Mouse (Mus musculus) MEL (cell line): Measurements from ENCODE around the gene Rfx1. TPM values are rescaled to one million over a fixed set of nuclear protein-coding genes. Genes with fewer than 3 reads are reported as not detected.

ENCODE experiments used
- DNase-seq: peaks from one replicate; pipeline ENCODE4 v3.0.0; 2011; ENCODE audit warnings: low read depth, low spot score
- H3K27ac ChIP-seq: 2 replicates; pipeline ENCODE4 v1.5.1; 2012; ENCODE audit warnings: low read depth, mild to moderate bottlenecking, control low read depth, low read length, moderate library complexity; ENCODE audit not compliant: control insufficient read depth
- H3K27me3 ChIP-seq, 2 experiments: fragments of 150-350 bp in 1 of 2; sonication (generic) in 1 of 2; 2 replicates each; pipeline ENCODE4 v1.6.1; 2012; ENCODE audit warnings: low read length in 2 of 2, mild to moderate bottlenecking in 2 of 2, improper control_type of control experiment in 1 of 2, moderate library complexity in 1 of 2; ENCODE audit not compliant: insufficient read depth in 2 of 2, control insufficient read depth in 1 of 2
- H3K36me3 ChIP-seq, 2 experiments: 2 replicates each; pipeline ENCODE4 v1.6.1; 2012 to 2014; ENCODE audit warnings: low read length in 2 of 2, improper control_type of control experiment in 1 of 2, inconsistent platforms in 1 of 2, mild to moderate bottlenecking in 1 of 2; ENCODE audit not compliant: insufficient read depth in 2 of 2, control insufficient read depth in 1 of 2
- H3K4me1 ChIP-seq, 2 experiments: fragments of 150-350 bp in 1 of 2; sonication (generic) in 1 of 2; 2 replicates each; pipeline ENCODE4 v1.6.1; 2012; ENCODE audit warnings: low read length in 2 of 2, improper control_type of control experiment in 1 of 2, mild to moderate bottlenecking in 1 of 2; ENCODE audit not compliant: insufficient read depth in 2 of 2, control insufficient read depth in 1 of 2
- H3K4me3 ChIP-seq, 2 experiments: fragments of 150-350 bp in 1 of 2; sonication (generic) in 1 of 2; 2 replicates each; pipeline ENCODE4 v1.5.1; 2012; ENCODE audit warnings: low read depth in 2 of 2, low read length in 2 of 2, mild to moderate bottlenecking in 2 of 2, moderate library complexity in 2 of 2, control low read depth in 1 of 2, improper control_type of control experiment in 1 of 2; ENCODE audit not compliant: control insufficient read depth in 1 of 2, insufficient read depth in 1 of 2
- H3K79me2 ChIP-seq: 2 replicates; pipeline ENCODE4 v1.6.1; 2012; ENCODE audit warnings: mild to moderate bottlenecking, low read length, moderate library complexity; ENCODE audit not compliant: control insufficient read depth, poor library complexity, insufficient read depth
- H3K9ac ChIP-seq: 2 replicates; pipeline ENCODE4 v1.6.1; 2012; ENCODE audit warnings: low read depth, mild to moderate bottlenecking, control low read depth, low read length, moderate library complexity; ENCODE audit not compliant: control insufficient read depth, poor library complexity, severe bottlenecking
- H3K9me3 ChIP-seq: fragments of 150-350 bp; sonication (generic); replicated peaks from 2 replicates; pipeline ENCODE4 v1.6.1; 2012; ENCODE audit warnings: mild to moderate bottlenecking, low read length, improper control_type of control experiment, moderate library complexity; ENCODE audit not compliant: insufficient read depth
- CHD1 ChIP-seq: IDR thresholded peaks from 2 replicates; pipeline ENCODE4 v1.6.1; 2012; ENCODE audit warnings: low read depth, mild to moderate bottlenecking, inconsistent platforms, low read length, improper control_type of control experiment
- CTCF ChIP-seq, 3 experiments: IDR thresholded peaks in 2 of 3; conservative IDR thresholded peaks in 1 of 3; 2 replicates each; pipeline ENCODE4 v1.5.1; 2011 to 2012; ENCODE audit warnings: low read length in 3 of 3, low read depth in 2 of 3, mild to moderate bottlenecking in 2 of 3, improper control_type of control experiment in 1 of 3, inconsistent platforms in 1 of 3, mixed read lengths in 1 of 3, moderate library complexity in 1 of 3; ENCODE audit not compliant: control insufficient read depth in 1 of 3, insufficient read depth in 1 of 3, poor library complexity in 1 of 3, severe bottlenecking in 1 of 3
- ELF1 ChIP-seq: IDR thresholded peaks from 2 replicates; pipeline ENCODE4 v1.6.1; 2014; ENCODE audit warnings: low read depth, mild to moderate bottlenecking, inconsistent platforms, low read length, improper control_type of control experiment, moderate library complexity
- EP300 ChIP-seq, 2 experiments: IDR thresholded peaks; 2 replicates each; pipeline ENCODE4 v1.6.1; 2011; ENCODE audit warnings: improper control_type of control experiment in 2 of 2, low read length in 2 of 2, low read depth in 1 of 2, mild to moderate bottlenecking in 1 of 2
- GABPA ChIP-seq: IDR thresholded peaks from 2 replicates; pipeline ENCODE4 v1.6.1; 2012; ENCODE audit warnings: low read depth, mild to moderate bottlenecking, inconsistent platforms, low read length, improper control_type of control experiment, moderate library complexity
- KAT2A ChIP-seq: conservative IDR thresholded peaks from 2 replicates; pipeline ENCODE4 v1.6.1; 2012; ENCODE audit warnings: low read depth, low read length, improper control_type of control experiment, inconsistent platforms
- MAZ ChIP-seq: IDR thresholded peaks from 2 replicates; pipeline ENCODE4 v1.6.1; 2012; ENCODE audit warnings: low read depth, mild to moderate bottlenecking, inconsistent platforms, low read length, improper control_type of control experiment
- MXI1 ChIP-seq: IDR thresholded peaks from 2 replicates; pipeline ENCODE4 v1.6.1; 2011; ENCODE audit warnings: mild to moderate bottlenecking, low read depth, low read length, improper control_type of control experiment
- MYB ChIP-seq: IDR thresholded peaks from 2 replicates; pipeline ENCODE4 v1.6.1; 2011; ENCODE audit warnings: mild to moderate bottlenecking, low read depth, low read length, improper control_type of control experiment
- MYC ChIP-seq: IDR thresholded peaks from 2 replicates; pipeline ENCODE4 v1.6.1; 2011; ENCODE audit warnings: low read depth, mild to moderate bottlenecking, low read length, improper control_type of control experiment, moderate library complexity
- NRF1 ChIP-seq: IDR thresholded peaks from 2 replicates; pipeline ENCODE4 v1.6.1; 2014; ENCODE audit warnings: low read depth, mild to moderate bottlenecking, inconsistent platforms, low read length, improper control_type of control experiment, moderate library complexity; ENCODE audit not compliant: poor library complexity, insufficient read depth, severe bottlenecking
- POLR2A ChIP-seq, 2 experiments: IDR thresholded peaks; 2 replicates each; pipeline ENCODE4 v1.6.1; 2011 to 2012; ENCODE audit warnings: low read length in 2 of 2, mild to moderate bottlenecking in 2 of 2, control low read depth in 1 of 2, improper control_type of control experiment in 1 of 2, low read depth in 1 of 2, moderate library complexity in 1 of 2; ENCODE audit not compliant: control insufficient read depth in 1 of 2, insufficient read depth in 1 of 2, poor library complexity in 1 of 2
- RAD21 ChIP-seq: IDR thresholded peaks from 2 replicates; pipeline ENCODE4 v1.6.1; 2011; ENCODE audit warnings: mild to moderate bottlenecking, low read depth, low read length, improper control_type of control experiment
- RCOR1 ChIP-seq: IDR thresholded peaks from 2 replicates; pipeline ENCODE4 v1.6.1; 2012; ENCODE audit warnings: low read depth, mild to moderate bottlenecking, inconsistent platforms, low read length, improper control_type of control experiment
- SIN3A ChIP-seq: IDR thresholded peaks from 2 replicates; pipeline ENCODE4 v1.6.1; 2012; ENCODE audit warnings: low read length, improper control_type of control experiment, inconsistent platforms
- TBP ChIP-seq: IDR thresholded peaks from 2 replicates; pipeline ENCODE4 v1.8.0; 2011; ENCODE audit warnings: low read depth, low read length, improper control_type of control experiment
- UBTF ChIP-seq: IDR thresholded peaks from 2 replicates; pipeline ENCODE4 v1.6.1; 2012; ENCODE audit warnings: low read depth, mild to moderate bottlenecking, inconsistent platforms, low read length, improper control_type of control experiment, moderate library complexity, borderline replicate concordance; ENCODE audit not compliant: insufficient read depth
- USF2 ChIP-seq, 2 experiments: IDR thresholded peaks; 2 replicates each; pipeline ENCODE4 v1.6.1; 2011 to 2012; ENCODE audit warnings: improper control_type of control experiment in 2 of 2, low read length in 2 of 2, borderline replicate concordance in 1 of 2, inconsistent platforms in 1 of 2, low read depth in 1 of 2, mild to moderate bottlenecking in 1 of 2; ENCODE audit not compliant: insufficient read depth in 1 of 2
- ZKSCAN1 ChIP-seq: IDR thresholded peaks from 2 replicates; pipeline ENCODE4 v1.6.1; 2012; ENCODE audit warnings: low read depth, mild to moderate bottlenecking, inconsistent platforms, low read length, improper control_type of control experiment, moderate library complexity
- ZNF384 ChIP-seq: IDR thresholded peaks from 2 replicates; pipeline ENCODE4 v1.6.1; 2012; ENCODE audit warnings: low read depth, mild to moderate bottlenecking, inconsistent platforms, low read length, improper control_type of control experiment
- polyA plus RNA-seq, 2 experiments: library from polyadenylated mRNA; stranded (reverse) in 1 of 2; unstranded in 1 of 2; fragments of >175 nt in 1 of 2; fragments of >200 nt in 1 of 2; gene quantifications; 2 replicates each; pipeline versions ENCODE4 v1.2.1 to v1.2.4; 2012; ENCODE audit warnings: low replicate concordance in 2 of 2, low read depth in 1 of 2; ENCODE audit not compliant: insufficient read length in 2 of 2, insufficient read depth in 1 of 2, missing spikeins in 1 of 2
- total RNA-seq: library from RNA; depleted of rRNA; stranded (reverse); fragments of 300-350 nt; gene quantifications from 2 replicates; pipeline ENCODE4 v1.2.3, GENCODE M21; 2012

Rfx1 gene
- total and polyA plus RNA-seq, 3 experiments, result 3.9 to 10.4 TPM; not detected in 1

GRCm38 (mm10) chr8:84042066-84042947 is 24.3 kb upstream of the Rfx1 start, which contains the start of gene Il27ra (continued):
- no peak for TF ChIP-seq RAD21
- peak; percentile 82 for TF ChIP-seq SIN3A
- TF ChIP-seq EP300 (IDR thresholded peaks at IDR 0.05; ENCODE audit: low read depth in 1 of 2, low read length in 2 of 2), result no peak
- TF ChIP-seq MYC, result peak; percentile 65
- TF ChIP-seq, all 39 proteins: peak for 19

GRCm38 (mm10) chr8:84042948-84043342 is 23.7 kb upstream of the Rfx1 start:
- Histone ChIP-seq H3K27ac (no peak overlapping the region), H3K9me3 (no peaks in the 10 kb centered on the region), H3K4me1 (peaks cover 0 to 19% of the 10 kb centered on the region in 2 experiments; a peak in 3 of 4 replicates), H3K9ac (peak overlapping the region; percentile 92), H3K36me3 (peaks cover 2 to 4% of the 10 kb centered on the region in 2 experiments; a peak in 3 of 4 replicates), H3K27me3 (no peaks in the 10 kb centered on the region), H3K4me3 (peak overlapping the region; percentile 87 to 89), H3K79me2 (peaks cover 16% of the 10 kb centered on the region)
- TF ChIP-seq ZKSCAN1 (no peak), GABPA (no peak), MYB (no peak), NRF1 (no peak), CHD1 (no peak), MAZ (no peak), SIN3A (no peak), RCOR1 (no peak), TBP (no peak), POLR2A (IDR thresholded peaks at IDR 0.05; ENCODE audit: control insufficient read depth in 1 of 2, insufficient read depth in 1 of 2, low read depth in 1 of 2, low read length in 2 of 2, poor library complexity in 1 of 2) (no peak)
- no peak for DNase-seq

- Histone ChIP-seq H3K4me3 (no peak overlapping the region), H3K4me1 (peaks cover 0 to 19% of the 10 kb centered on the region in 2 experiments; a peak in 3 of 4 replicates), H3K9ac (no peak overlapping the region), H3K27ac (no peak overlapping the region), H3K27me3 (no peaks in the 10 kb centered on the region), H3K36me3 (peaks cover 0 to 4% of the 10 kb centered on the region in 2 experiments; a peak in 1 of 4 replicates), H3K9me3 (no peaks in the 10 kb centered on the region), H3K79me2 (peaks cover 16% of the 10 kb centered on the region)
- DNase-seq, result no peak
- TF ChIP-seq KAT2A, result no peak
- no peak for TF ChIP-seq USF2 (IDR thresholded peaks at IDR 0.05; ENCODE audit: borderline replicate concordance in 1 of 2, insufficient read depth in 1 of 2, low read depth in 1 of 2, low read length in 2 of 2)
- no peak for TF ChIP-seq MXI1
- no peak for TF ChIP-seq ZNF384
- no peak for TF ChIP-seq CTCF (IDR thresholded peaks at IDR 0.05 in 2 of 3, conservative IDR thresholded peaks at IDR 0.05 in 1 of 3; ENCODE audit: control insufficient read depth in 1 of 3, insufficient read depth in 1 of 3, low read depth in 2 of 3, low read length in 3 of 3, poor library complexity in 1 of 3, severe bottlenecking in 1 of 3)
- no peak for TF ChIP-seq ELF1
- TF ChIP-seq GABPA, result no peak
- TF ChIP-seq UBTF, result no peak
- TF ChIP-seq EP300 (IDR thresholded peaks at IDR 0.05; ENCODE audit: low read depth in 1 of 2, low read length in 2 of 2), result no peak
Measured at GRCm38 (mm10) chr8:84044103-84044502, 22.5 kb upstream of the Rfx1 start.
